Mouse (Mus musculus): ENCODE data around the gene Cdh8. TPM values are rescaled to one million over a fixed set of nuclear protein-coding genes. Genes with fewer than 3 reads are reported as not detected.

Cdh8 gene
- polyA plus RNA-seq, 1 experiment from 2014 or later = 6.4 TPM

GRCm38 (mm10) chr8:99048664-99049363 lies 367.5 kb downstream of the Cdh8 start:
- no peak overlapping the region for H3K4me2 ChIP-seq
- no peaks in the 10 kb centered on the region for H3K36me3 ChIP-seq
- WGBS = 78% methylated on average over 8 of the region's 8 CpGs
- no peaks in the 10 kb centered on the region for H3K9me3 ChIP-seq
- H3K4me1 ChIP-seq = no peaks in the 10 kb centered on the region
- H3K27ac ChIP-seq = no peak overlapping the region
- H3K9ac ChIP-seq = no peak overlapping the region
- no peak overlapping the region for H3K4me3 ChIP-seq
- ATAC-seq (ENCODE audit: borderline replicate concordance, extremely low read depth, low FRiP score, low TSS enrichment) = no peak
- H3K27me3 ChIP-seq = no peaks in the 10 kb centered on the region

DNA sequence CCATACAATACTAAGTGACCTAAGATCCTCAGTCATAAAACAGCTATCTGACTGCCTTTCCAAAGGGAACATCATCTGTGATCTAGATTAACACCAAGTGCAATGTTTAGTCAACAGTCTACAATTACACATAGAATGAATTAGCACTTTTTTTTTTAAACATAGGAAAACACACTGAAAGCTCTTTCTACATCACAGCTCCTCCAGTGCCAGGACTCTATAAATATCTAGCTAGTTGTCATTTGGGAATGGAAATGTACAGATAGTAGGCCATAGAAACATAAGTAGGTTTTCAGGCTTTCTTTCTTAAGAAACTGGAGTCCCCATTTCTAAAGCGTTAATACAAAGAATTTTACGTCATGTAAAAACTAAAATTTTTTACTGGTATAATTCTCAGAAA lies 375.8 kb downstream of the Cdh8 start:
- Histone ChIP-seq H3K36me3 (no peaks in the 10 kb centered on the region), H3K27ac (no peak overlapping the region), H3K4me1 (no peaks in the 10 kb centered on the region), H3K9ac (no peak overlapping the region), H3K9me3 (no peaks in the 10 kb centered on the region), H3K4me2 (no peak overlapping the region), H3K27me3 (no peaks in the 10 kb centered on the region), H3K4me3 (no peak overlapping the region)
- ATAC-seq (ENCODE audit: borderline replicate concordance, extremely low read depth, low FRiP score, low TSS enrichment) = no peak
- 87% methylated on average over 2 of the region's 2 CpGs for WGBS

DNA sequence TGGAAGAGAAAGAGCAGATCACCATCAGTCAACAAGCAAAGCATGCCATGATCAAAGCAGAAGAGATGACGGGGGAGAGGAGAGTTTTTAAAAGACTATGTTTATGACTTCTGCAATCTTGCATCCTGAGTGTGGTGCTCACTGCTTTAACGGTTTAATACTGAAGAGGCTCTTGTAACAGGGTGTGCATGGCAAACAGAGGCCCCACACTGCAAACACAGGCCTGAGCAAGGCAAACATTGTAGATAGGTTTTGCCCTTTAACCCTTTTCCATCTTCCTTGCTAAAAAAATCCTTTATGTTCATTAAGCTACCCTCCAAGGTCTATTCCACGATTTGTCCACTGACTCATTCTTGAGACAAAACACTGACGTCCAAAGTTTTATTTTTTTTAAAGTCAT lies 385.2 kb downstream of the Cdh8 start:
- ATAC-seq (ENCODE audit: borderline replicate concordance, extremely low read depth, low FRiP score, low TSS enrichment) = no peak
- Histone ChIP-seq H3K27me3 (no peaks in the 10 kb centered on the region), H3K9ac (no peak overlapping the region), H3K4me1 (no peaks in the 10 kb centered on the region), H3K9me3 (no peaks in the 10 kb centered on the region), H3K27ac (no peak overlapping the region), H3K36me3 (no peaks in the 10 kb centered on the region), H3K4me2 (no peak overlapping the region), H3K4me3 (no peak overlapping the region)
- WGBS = 46% methylated on average over 4 of the region's 4 CpGs
